Mouse (Mus musculus) urinary bladder, postnatal 14 days (tissue): ENCODE measurements around the gene Sec16a.

ENCODE experiments used
- DNase-seq: peaks from one replicate; pipeline ENCODE4 v3.0.0; 2021; ENCODE audit warnings: low spot score

Gene Sec16a

DNA sequence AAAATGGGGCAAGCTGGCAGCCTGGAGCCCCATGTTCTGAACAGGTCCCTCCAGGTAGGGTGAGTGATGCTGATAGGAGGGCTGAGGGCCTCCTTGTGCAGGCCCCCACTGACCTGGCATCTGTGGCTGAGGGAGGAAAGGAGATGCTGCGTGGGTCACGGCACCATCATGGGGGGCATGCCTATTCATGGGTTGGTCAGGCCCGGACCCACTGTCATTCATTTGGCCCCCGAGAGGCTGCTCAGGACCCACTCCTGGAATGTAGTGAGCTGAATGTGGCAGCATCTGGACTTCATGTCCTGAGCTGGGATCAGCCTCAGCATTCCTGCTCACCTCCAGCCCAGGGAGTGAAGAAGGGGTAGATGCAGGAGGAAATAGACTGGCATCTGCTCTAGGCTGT lies 3.8 kb downstream of the Sec16a start:
- DNase-seq, result no peak

DNA sequence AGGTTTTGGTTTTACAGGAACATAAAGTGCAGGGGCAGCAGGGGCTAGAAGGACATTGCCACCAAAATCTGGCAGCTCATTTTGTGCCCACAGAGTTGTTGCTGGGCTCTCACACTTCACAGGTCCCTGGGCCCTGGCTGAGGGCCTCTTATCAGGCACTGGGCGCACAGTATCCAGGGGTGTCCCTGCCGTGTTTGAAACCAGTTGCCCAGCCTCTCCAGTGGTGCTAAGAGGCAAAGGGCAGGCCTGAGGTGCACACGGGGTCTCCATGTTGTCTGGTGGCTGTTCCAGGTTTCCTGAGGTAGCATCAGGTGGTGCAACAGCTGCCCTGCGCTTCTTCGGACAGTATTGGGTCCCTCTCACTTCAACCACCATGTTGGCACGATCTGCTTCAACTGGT lies 5.3 kb downstream of the Sec16a start:
- no peak for DNase-seq

DNA sequence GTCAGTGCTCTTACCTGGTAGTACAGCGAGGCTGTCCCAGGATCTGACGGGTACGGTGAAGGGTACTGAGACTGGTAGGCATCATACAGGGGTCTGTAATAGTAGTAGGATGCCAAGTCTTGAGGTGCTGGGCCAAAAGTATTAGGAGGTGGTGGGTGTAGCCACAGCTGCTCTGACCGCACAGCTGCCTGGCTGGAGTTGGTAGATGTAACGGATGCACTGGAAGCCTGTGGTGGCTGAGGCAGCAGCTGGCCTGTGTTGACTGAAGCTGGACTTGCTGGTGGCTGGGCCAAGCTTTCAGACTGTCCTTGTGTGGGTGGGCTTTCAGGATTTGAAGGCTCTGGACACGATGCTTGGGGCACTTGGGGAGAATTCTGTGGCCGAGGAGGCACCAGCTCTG lies 6.6 kb downstream of the Sec16a start:
- no peak for DNase-seq

DNA sequence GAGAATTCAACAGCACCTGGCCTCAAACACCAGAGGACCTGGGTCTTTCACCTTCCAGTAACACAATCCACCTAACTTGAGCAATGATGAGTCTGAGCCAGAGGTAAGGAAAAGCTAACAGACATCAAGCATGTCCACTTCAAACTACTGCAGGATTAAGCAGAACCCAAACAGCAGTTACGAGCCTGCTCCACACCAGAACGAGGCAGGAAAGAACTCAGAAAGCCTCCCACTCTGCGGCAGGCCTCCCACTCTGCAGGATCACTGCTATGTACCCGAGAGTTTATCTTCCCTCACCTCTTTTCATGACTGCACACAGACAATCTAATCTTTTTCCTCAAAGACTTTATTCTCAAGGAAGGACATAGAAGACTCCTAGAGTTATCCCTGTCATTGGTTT lies 7.8 kb downstream of the Sec16a start:
- no peak for DNase-seq

DNA sequence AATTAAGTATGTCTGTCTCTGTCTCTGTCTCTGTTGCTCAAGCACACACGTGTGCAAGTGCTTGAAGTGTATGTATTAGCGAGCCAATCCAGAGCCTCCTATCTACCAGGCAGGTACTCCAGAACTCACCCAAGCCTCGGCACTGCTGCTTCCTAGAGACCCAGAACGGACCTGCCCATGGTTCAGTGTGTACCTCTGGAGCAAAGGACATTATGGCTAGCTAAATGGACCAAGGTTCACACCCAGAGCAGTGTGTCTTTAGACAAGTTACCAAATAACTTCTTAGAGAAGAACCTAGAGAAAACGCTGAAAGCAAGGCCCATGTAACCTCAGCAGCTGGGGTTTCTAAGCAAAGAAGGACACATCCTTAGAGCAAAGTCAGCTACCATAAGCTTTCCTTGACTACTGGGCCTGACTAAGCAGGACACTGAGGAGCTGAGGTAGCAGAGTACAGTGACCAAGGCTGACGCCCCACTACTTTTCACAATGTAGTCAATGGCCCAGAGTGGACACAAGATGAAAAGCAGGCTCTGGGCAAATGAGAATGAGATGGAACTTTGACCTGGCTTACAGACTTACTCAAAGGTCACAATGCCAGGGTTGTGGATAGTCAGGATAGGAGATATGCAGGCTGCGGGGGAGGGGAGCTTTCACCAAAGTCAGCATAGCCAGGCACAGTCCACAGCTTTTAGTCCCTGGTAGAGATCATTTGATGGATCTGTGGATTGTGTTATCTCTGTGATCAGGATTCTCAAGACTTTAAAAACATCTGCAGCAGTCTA lies 10.0 kb downstream of the Sec16a start:
- no peak for DNase-seq

DNA sequence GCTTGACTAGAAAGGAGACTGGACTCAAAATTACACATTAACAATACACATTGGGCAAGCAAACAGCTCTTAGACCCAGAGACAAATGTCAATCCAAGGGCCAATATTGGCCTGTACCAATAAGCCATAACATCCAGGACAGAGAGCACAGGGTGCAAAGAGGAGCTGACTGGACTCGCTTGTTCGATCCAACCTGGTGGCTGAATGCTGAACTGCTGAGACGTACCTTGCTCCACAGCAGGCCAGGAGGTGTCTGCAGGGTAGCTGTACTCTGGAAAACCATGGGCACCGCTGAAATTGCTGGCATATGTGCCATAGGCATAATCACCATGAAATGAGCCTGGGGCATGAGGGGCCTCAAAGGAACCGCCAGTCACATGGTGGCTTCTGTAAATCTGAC lies 15.2 kb downstream of the Sec16a start:
- no peak for DNase-seq

DNA sequence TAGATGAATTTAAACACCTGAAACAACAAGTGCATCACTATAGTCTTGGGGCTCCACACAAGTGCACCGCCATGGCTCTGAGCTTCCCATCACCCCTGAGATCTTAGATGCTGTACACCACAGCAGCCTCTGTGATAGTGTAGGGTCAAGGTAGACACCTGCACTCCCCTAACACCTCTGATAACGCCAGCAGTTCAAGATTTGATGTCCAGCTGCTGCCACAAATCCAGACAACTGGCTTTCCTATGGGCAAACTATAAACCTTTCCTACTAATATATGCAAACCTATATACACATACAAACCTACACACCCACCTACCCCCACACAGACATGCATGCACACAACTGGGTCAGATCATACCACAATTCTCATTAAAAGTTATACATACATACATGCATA lies 20.5 kb downstream of the Sec16a start:
- DNase-seq, result no peak

DNA sequence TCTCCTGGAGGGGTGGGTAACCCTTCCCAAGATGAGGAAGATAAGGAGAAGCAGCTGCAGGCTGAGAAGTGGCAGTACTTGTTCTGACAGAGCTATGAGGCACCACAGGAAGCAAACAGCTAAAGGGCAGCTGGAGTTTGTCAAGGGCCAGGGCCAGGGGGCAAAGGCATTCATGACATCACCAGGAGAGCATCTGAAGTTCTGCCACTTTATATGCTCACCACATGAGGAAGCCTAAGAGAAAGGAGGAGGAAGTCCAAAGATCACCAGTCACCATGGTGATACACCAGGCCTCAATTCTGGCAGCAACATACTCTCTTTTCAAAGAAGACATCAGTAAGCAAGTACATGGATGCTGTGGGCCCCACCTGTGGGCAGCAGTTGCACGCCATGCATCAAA lies 21.9 kb downstream of the Sec16a start:
- DNase-seq, result no peak

DNA sequence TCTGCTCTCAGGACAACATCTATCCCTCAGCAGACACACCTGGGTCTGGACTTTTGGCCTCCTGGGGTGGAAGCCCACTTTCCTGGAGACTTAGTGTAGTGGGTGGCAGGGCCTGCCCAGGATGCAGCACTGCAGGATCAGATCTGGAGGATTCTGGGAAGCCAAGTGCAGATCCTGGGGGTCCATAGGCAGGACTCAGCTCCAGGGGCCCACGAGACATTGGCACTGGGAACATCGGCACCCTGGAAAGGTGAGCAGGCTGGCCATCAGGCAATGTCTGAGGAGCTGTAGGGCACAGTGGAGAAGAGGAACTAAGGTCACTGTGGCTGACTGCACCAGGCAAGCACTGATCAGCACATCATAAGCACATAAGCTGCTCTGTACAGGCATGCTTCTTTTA lies 23.0 kb downstream of the Sec16a start:
- no peak for DNase-seq

DNA sequence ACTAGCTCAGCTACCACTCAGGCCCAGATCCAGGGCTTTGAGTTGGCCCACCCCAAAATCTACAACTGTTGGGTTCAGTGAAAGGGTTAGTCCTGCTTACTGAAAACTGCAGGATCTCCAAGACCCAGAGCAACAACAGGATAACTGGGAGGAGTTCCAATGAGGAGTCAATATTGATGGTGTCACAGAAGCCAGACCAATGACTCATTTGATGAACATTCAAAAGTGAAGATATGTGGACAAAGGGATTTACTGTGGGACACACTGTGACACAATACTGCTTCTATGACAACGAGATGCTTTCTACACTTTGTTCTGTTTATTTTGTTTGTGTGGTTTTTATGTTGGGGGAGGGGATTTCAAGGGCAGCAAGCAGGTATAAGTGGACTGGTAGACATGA lies 26.9 kb downstream of the Sec16a start:
- DNase-seq, result no peak

DNA sequence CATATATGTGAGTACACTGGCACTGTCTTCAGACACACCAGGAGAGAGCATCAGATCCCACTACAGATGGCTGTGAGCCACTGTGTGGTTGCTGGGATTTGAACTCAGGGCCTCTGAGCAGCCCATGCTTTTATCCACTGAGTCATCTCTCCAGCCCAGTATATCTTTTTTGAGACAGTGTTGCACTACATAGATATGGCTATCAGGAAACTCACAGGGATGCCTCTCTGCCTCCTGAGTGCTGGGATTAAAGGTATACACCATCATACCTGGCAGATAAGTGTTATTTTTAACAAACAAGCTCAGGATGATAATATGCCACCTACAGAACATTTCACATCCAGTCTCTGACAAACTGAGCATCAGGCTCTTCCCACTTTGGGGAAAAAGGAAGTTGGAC lies 27.9 kb downstream of the Sec16a start:
- DNase-seq, result no peak

DNA sequence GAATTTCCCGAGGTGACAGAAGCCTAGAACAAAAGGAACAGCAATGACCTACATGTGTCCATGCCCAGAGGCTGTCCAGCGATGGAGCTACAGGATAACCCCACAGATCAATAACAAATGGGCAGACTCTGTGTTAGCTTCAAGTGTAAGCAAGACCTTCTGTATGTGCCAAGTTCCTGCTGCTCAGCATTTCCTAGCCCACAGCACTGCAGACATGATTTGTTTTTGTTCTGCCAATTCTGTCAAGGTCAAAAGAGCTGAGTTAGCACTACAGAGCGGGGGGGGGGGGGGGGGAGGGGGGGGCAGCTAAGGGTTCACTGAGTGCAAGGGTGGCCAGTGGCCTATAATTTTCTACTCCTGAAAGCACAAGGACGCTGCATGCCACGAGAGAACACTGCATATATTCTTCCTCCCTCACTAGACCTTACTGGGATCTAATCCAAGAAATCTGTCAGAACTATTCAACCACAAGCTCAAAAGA lies 34.0 kb downstream of the Sec16a start:
- DNase-seq, result no peak

DNA sequence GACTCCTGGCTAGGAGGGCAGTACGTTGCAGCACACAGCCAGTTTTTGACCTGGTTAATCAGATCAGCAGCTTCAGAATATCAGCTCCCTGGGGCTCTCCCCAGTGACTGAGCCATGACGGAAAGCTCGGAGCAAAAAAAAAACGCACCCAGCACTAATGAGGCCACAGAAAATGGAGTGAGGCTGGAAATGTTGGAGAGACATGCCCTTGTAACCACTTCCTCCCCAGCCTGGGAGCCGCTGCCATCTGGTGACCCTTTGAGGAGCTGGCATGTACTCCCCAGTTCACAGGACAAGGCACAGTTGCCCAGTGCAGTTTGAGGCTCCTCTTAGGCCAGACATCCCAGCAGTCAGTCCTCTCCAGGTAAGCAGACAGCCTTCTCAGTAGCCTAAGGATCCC lies 34.9 kb downstream of the Sec16a start:
- DNase-seq, result no peak

DNA sequence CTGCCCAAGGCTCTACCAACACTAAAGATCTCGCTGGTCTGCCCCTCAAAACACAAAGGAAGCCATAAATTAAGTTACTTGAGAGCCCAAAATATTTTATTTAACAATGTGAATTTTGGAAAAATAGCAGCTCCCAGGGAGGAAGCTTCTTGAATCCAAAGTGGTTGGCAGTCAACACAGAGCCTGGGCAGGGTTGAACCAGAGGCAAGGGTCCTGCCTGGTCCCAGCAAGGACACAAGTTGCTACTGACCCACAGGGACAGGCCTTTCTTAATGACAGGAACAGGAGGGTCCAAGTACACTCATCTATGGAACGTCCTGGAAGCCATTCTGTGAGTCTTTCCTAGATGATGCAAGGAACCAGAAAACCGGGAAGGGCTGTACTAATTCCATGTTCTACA lies 35.7 kb downstream of the Sec16a start:
- no peak for DNase-seq

DNA sequence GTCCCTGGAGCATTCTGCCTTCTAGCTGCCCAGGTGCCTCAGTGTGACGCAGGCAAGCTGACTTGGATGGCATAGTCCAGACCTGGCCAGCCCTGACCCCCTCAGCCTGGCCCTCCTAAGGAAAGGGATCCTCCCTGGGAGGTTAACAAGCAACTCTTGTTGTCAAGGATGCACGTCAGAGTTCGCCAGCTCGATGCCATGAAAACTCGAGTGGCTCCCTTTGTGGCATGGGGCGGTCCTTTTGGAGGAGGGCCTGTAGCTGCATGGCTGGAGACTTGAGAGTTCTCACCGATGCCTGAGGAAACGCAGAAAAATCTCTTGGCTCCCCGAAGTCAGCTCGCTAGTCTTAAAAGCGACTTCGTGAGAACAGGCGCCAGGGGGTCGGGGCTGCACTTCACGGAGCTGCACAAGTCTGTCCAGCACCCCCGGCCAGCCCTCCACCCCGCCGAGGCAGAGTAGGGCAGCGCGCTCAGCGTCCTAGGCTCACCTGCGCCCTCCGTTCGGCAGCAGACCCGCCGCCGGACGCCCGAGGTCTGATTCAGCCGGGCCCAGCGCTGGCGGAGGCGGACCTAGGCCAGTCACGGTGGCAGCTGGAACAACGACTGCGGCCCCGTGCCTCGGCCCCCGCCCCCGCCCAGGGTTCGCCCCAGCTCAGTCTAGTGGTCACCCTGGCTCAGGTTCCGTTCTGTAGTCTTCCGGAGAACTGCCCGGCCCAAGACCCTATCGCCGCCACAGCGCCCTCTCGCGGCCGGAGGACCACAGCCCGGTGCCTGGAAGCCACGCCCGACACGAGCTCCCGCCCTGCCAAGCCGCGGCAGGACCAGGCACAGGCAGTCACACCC lies 36.3 kb downstream of the Sec16a start, which contains the start of gene Inpp5e:
TSS of gene Inpp5e (minus strand) at position 689 of the 842 bp plus-strand sequence.
- peak; percentile 98 for DNase-seq

DNA sequence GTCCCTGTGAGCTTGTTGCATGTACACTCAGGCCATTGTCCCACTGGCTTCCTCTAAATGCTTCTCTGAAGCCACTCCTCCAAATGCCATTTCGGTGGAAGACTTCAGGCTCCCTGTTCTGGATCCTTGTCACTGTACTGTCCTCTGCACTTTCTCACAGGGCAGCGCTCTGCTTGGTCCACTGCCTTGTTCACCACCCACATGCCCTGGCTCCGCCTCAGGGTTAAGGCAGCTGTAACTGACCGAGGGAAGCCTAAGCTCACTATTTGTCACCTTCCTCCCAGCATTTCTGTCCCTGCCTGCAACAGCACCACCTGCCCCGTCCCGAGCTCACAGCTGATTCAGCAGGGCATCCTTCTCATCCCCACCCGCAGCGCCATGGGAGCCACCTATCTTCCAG lies 41.7 kb downstream of the Sec16a start:
- no peak for DNase-seq

DNA sequence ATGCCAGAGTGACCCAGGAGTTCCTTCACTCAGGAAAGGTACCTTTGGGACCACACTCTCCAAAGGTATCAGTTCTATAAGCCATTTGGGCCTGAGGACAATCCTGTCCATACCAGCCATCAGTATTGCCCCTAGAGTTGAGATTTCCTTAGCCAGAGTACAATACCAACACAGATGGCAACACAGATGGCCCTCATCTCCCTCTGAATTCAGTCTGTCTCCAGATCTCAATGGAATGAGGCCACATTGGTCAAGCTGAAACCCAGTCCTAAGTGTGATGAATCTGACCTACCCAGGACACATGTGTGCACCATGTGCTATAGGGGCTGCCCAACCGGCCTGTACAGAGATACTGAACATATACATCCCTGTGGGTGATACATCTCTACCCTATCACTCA lies 42.8 kb downstream of the Sec16a start:
- DNase-seq, result no peak

DNA sequence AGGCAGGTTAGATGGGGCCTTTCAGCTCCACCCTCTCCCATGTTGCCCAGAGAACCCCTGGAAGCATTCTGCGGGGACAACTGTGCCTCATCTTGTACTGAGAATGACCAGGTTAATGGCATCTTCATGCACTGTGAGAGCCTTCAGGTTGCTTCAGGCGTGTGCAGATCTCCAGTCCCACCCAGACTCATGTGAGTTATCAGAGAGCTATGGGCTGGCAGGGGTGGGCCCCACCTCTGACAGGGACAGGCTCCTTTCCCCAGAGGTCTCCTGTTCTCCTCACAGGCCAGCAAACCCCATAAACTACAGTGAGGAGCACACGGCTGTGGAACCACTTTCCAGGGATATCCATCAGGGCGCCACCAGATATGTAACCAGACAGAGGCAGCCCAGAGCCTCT lies 44.0 kb downstream of the Sec16a start:
- DNase-seq, result no peak

DNA sequence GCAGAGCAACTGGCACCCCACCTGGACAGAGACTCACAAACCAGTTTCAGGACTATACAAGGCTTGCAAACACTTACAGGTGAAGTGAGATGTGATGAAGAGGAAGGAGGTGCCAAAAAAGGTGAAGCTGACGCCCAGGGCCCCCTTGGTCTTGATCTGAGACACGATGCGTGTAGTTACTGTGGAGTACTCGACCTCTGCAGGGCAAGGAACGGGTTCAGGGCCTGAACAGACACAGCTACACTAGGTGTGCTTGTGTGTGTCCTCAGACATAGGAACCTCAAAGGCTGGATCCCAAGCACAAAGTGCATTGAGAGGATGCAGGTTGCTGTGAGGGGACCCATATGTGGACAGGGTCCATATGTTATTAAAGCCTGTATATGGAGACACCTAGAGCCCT lies 44.7 kb downstream of the Sec16a start:
- DNase-seq, result no peak

DNA sequence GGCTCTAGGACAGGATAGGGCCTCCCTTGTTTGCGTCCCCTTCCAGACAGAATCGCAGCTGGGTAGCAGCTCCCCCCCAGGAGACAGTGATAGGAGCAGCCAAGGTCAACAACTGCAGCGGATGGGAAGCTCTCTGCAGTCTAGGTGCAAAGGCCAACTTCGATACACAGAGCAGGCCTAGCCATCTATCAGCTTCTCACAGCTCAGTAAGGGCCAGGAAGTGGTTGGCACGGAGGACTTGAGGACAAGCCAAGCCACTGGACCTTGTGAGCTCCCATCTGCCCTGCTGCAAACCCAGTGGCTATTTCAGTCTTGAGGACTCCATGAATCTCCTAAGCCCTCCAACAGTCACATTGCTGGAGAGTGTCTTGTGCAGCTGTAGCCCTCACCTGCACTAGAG lies 45.4 kb downstream of the Sec16a start:
- no peak for DNase-seq

DNA sequence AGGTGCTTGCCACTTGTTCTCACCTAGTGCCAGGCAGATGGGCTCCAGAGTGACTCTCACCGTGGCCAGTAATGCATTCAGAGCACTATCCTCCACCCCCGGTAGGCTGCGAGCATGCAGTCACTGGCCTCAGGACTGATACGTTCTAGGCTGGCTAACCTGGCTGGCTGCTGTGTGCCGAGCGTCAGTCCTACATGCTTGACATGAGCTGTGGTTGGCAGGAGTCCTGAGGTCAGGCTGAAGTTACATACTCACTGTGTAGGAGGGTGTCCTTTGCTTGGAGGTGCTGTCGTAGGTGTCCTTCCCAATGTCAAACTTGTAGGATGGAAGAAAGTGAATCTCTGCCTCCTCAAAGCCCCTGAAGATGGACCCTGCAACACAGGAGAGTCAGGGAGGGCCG lies 46.0 kb downstream of the Sec16a start:
- DNase-seq, result no peak

DNA sequence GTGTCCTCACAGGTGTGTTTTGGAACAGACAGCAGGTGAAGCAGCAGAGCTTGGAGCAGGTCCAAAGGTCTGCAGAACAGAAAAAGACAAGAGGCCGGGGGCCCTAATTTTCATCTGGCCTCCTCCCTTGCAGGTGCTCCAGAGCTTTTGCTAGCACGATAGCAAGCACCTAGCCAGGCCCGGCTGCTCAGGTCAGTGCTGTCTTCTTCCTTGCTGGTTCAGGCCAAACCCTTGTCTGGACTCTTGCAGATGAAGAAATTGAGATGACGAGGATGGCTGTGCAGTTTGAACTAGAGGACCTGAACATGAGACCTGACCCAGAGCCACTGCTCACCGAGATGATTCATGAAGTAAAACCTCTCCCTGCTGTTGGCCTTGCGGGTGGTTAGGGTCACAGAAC lies 53.4 kb downstream of the Sec16a start:
- DNase-seq, result no peak

DNA sequence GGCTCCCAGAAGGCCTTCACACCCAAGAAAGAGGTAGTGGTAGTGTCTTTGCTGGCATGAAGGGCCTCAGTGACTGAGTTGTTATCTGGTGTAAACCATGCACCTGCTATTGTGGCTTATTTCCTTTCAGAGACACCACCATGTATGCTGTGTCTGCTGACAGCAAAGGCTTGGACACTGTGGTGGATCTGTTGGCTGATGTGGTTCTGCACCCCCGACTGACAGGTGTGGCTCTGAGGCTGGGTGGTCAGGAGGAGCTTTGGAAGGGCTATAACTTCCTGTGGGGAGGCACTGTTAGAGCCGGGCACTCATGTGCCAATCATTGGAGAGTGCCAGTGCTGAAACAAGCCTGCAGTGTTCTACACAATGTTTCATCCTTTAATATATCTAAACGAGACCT lies 54.1 kb downstream of the Sec16a start:
- no peak for DNase-seq
